Mouse (Mus musculus) adrenal gland, postnatal 36 days (tissue): ENCODE measurements around the gene Jarid2. TPM values are rescaled to one million over a fixed set of nuclear protein-coding genes. Genes with fewer than 3 reads are reported as not detected.
A peak's percentile ranks its signal among the peaks of the same experiment; 100 is the strongest.

Source experiments
- DNase-seq, 2 experiments: peaks; one replicate each; pipeline ENCODE4 v3.0.0; 2021; ENCODE audit warnings: mixed read lengths in 1 of 2
- total RNA-seq, 2 experiments: library from RNA; stranded (reverse); gene quantifications; 2 replicates each; pipeline ENCODE4 v1.2.3; 2021

The Jarid2 gene
- total RNA-seq, 2 experiments from 2014 or later = 35.8 to 40.6 TPM

GRCm38 (mm10) chr13:44839866-44840835 is 110.9 kb downstream of the Jarid2 start:
- peak; percentile 84 to 89 for DNase-seq

GRCm38 (mm10) chr13:44851426-44851825 is 122.2 kb downstream of the Jarid2 start:
- DNase-seq = no peak

DNA sequence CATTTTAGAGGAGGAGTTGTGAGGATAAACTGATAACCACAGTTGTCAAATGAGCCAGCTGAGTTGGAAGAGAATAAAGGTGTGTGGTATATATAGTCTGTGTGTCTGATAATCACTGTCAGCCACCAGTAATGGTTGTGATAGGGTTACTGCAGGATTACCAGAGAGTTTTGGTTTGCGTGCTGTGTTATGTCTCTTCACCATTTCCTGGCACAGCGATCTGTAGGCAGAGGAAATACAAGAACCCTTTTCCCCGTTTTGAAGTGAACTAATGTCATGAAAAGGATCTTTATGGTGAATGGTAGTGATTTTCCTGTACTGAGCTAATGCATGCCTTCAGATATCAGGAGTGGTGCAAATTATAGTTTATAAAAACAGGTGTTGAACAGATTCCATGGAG is 122.8 kb downstream of the Jarid2 start:
- no peak for DNase-seq

GRCm38 (mm10) chr13:44865566-44865965 is 136.3 kb downstream of the Jarid2 start:
- no peak for DNase-seq

DNA sequence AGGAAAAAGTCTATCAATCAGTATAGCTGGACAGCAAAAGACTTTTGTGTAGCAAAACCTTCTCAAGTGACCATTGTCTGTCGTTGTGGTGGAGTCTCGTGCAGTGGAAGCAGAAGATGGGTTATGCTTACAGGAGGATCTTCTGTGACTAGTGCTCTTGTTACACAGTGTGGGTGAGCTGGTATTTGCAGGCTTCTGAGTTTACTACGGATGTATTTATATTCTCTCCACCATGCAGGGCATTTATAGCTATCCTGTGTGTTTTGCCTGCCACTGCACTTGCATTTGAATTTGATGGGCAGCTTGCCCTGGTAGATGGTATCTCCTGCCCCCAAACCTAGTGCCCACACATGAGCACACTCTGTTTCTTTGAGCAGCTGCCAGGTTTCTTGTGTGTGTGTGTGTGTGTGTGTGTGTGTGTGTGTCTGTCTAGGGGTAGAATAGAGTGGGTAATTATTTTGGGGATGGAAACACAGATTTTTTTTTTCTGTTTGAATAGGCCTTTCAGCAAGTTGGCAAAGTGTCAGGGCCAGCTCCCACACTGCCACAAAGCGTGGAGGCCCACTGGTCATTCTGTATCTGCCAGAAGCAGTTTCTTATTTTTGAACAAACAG is 138.9 kb downstream of the Jarid2 start:
- DNase-seq = no peak

DNA sequence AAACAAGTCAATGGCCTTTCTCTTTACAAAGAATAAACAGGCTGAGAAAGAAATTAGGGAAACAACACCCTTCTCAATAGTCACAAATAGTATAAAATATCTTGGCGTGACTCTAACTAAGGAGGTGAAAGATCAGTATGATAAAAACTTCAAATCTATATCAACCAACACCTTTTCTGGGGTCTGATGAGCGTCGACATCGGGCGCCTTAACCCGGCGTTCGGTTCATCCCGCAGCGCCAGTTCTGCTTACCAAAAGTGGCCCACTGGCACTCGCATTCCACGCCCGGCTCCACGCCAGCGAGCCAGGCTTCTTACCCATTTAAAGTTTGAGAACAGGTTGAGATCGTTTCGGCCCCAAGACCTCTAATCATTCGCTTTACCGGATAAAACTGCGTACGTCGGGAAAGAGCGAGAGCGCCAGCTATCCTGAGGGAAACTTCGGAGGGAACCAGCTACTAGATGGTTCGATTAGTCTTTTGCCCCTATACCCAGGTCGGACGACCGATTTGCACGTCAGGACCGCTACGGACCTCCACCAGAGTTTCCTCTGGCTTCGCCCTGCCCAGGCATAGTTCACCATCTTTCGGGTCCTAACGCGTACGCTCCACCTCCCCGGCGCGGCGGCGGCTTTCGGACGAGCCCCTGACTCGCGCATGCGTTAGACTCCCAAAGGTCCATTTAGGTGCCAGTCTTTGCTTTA is 140.3 kb downstream of the Jarid2 start:
- peak; percentile 98 to 99 for DNase-seq

DNA sequence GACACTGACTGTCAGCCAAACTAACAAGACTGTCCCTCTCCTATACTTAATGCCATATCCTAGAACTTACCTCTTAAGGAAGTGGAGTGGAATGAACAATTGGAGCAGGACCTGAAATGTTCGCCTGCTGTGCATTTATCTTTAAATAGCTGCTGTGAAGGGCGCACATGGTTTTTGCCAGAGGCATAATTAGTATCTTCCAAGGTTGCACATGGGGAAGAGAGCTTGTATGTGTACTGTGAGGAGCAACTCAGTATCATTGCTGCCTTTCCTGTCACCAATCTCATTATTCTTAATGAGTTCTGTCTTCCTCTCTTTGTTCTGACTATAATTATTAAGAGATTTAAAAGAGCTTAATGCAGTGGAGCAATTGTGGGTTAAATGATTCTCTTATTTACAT is 147.5 kb downstream of the Jarid2 start:
- no peak for DNase-seq

GRCm38 (mm10) chr13:44881001-44881400 is 151.7 kb downstream of the Jarid2 start:
- no peak for DNase-seq

DNA sequence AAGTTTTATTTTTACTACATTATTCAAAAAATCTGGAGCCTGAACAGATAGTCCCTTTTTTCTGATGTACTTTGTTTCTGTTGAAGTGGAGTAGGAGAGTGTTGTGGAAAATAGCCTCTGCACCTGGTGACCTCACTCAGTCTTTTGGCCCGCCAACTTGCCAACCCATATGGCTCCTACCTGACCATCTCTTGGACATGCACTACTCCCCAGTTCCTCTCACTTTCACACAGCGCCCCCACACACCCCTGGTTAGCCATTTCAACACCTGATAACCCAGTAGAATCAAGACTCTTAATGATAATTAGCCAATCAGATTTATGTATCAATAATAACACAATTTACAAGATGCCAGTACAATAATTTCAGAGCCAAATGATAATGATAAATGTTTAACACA is 156.9 kb downstream of the Jarid2 start:
- DNase-seq = no peak

- no peak for DNase-seq
These were observed 161.3 kb downstream of the Jarid2 start for GRCm38 (mm10) chr13:44890612-44891011.

DNA sequence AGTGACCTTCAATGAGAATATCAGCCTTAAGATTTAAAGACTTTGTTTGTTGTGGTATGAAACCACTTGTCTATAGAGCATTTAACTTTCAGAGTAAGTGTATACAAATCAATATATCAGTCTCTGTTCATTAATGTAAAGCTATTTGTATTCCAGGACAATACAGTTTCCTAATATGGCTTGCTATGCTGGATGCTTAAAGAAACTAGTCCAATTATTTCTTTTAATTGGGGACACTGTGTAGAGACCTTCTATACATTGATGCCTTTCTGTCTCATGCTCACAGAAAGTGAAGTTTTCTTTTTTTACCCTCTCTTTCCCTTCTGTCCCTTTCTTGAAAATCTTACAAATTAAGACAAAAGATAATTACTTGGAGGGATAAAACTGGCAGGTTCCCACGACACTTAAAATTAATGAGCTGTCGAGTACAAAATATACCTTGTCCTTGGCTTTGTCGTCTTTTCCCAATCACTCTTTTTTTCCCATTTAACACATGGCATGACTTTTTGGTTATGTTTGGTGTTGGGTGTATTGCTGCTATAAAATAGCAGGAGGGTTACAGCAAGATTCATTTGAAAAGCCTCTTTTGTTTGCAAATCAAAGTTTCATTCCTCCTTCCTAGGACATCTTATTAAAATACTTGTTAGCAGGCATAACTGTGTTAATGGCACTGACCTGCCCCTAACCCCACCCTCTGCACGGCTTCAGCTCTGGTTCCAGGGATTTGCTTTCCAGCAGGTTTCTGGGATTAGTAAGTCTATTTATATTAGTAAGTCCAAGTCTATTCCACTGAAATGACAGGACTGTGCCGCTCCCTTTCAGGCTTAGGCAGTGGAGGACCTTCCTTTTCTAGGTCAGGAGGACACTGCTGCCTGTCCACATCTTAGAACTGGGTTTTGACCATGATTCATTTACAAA is 162.8 kb downstream of the Jarid2 start:
- DNase-seq = no peak

DNA sequence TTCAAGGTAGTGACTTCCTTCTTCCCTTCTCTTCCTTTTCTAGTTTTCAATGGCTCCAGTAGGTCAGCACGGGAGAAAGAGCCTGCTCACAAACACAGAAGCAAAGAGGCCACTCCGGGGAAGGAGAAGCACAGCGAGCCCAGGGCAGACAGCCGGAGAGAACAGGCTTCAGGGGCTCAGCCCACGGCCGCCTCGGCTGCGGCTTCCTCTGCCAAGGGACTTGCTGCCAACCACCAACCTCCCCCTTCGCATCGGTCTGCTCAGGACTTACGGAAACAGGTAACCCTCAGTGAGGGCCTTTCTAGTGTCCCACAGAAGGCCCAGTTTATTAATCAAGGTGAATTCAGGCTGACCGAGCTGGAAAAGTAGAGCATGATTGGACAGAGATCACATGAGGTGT is 166.9 kb downstream of the Jarid2 start:
- DNase-seq = no peak

DNA sequence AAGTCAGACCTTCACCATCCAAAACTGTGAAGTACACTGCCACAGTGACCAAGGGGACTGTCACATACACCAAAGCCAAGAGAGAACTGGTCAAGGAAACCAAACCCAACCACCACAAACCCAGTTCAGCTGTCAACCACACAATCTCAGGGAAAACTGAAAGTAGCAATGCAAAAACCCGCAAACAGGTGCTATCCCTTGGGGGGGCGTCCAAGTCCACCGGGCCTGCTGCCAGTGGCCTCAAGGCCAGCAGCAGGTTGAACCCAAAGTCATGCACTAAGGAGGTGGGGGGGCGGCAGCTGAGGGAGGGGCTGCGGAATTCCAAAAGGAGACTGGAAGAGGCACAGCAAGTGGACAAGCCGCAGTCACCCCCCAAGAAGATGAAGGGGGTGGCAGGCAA is 173.0 kb downstream of the Jarid2 start:
- no peak for DNase-seq

GRCm38 (mm10) chr13:44903416-44903815 is 174.1 kb downstream of the Jarid2 start:
- no peak for DNase-seq

GRCm38 (mm10) chr13:44904271-44904670 is 175.0 kb downstream of the Jarid2 start:
- no peak for DNase-seq

DNA sequence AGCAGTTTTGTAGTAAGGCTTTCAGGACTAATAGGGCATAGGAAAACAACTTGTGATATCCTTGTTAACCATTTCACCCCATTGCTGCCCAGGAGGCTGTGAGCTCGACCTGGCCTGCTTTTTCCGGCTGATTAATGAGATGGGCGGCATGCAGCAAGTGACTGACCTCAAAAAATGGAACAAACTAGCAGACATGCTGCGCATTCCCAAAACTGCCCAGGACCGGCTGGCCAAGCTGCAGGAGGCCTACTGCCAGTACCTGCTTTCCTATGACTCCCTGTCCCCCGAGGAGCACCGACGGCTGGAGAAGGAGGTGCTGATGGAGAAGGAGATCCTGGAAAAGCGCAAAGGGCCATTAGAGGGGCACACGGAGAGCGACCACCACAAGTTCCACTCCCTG is 176.9 kb downstream of the Jarid2 start:
- DNase-seq = no peak

- peak; percentile 38 to 73 for DNase-seq
These were observed 178.4 kb downstream of the Jarid2 start for GRCm38 (mm10) chr13:44907702-44908101.

- DNase-seq = no peak
These were observed 179.5 kb downstream of the Jarid2 start for GRCm38 (mm10) chr13:44908790-44909189.

DNA sequence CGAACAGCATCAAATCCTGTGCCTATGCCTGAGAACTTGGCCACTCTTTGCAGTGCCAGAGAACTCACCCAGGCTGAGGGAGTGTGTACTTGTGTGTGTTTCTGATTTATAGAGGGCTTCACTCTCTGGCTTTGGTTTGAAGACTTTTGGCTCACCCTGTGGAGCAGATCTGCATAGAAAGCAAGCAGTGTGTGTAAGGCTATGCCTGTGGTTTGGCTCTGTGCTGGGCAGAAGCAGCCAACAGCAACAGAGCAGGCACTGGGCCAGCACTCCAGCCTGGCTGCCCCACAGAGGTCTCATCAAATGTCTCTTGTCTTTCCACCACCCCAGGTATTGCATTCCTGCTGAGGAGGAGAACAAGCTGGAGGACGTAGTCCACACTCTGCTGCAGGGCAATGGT is 183.6 kb downstream of the Jarid2 start:
- DNase-seq = peak; percentile 55 to 67

DNA sequence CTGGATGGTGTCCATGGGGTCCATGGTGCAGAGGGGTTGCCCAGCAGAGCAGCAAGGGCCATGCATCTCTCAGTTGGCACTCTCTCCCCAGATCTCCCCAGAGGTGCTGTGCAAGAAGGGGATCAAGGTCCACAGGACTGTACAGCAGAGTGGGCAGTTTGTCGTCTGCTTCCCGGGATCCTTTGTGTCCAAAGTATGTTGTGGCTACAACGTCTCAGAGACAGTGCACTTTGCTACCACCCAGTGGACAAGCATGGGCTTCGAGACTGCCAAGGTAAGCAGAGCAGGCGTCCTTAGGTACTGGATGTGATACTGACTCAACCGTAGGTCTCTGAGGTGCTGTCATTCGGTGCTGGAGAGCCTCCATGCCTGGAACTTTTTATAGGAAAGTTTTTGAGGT is 184.3 kb downstream of the Jarid2 start:
- no peak for DNase-seq

DNA sequence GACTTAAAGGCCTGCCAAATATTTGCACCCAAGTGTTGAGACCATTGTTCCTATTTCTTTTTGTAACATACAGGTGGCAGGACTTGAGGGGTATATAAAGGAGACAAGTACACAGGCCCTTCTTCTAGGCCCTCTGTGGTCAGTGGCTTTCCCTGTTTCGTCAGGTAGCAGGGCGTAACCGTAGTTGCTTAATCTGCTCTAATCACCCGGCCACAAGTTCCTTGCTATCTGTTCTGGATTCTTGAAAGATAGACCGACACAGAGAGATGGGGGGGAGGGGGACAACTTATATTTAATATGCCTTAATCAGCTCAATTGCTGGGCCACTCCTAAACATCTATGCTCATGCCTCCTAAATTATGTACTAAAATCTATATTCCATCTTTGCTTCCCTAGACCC is 186.1 kb downstream of the Jarid2 start:
- DNase-seq = no peak

GRCm38 (mm10) chr13:44915945-44916344 is 186.7 kb downstream of the Jarid2 start:
- no peak for DNase-seq
